Mouse (Mus musculus): ENCODE results near the gene Dolpp1.

DNA sequence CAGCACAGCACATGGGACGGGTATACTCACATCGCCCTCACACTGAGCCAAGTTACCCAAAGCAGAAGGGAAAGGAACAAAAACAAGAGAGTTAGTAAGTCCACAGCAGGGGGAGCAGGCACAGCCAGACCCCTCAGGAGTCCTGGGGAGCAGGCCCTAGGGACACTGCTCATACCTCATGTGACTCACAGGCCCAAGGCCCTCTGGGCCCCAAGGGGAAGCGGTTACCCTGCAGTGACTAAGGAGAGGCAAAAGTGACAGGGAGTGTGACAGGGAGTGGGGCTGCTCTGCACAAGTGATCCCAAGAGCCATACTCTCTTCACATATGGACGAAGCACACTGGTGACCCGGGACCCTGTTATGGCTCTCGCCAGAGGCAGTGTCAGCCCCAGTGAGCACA, 42.9 kb upstream of the Dolpp1 start:
- TF ChIP-seq CTCF (IDR thresholded peaks at IDR 0.05; ENCODE audit: control insufficient read depth, insufficient read depth, insufficient read length) (no peak), MAX (IDR thresholded peaks at IDR 0.05) (no peak)

Data from C2C12 (cell line).